Mouse (Mus musculus) cerebellum, adult 2 months (tissue): Measurements from ENCODE around the gene Dnah11.

Experiments
- CTCF ChIP-seq: fragments of 200-500 bp; IDR thresholded peaks from 2 replicates; pipeline ENCODE4 v1.5.1; 2011; ENCODE audit warnings: low read depth, mild to moderate bottlenecking, control low read depth, low read length, moderate library complexity, borderline replicate concordance; ENCODE audit not compliant: insufficient read depth
- POLR2A ChIP-seq: fragments of 200-500 bp; IDR thresholded peaks from 2 replicates; pipeline ENCODE4 v1.6.1; 2011; ENCODE audit warnings: low read length, control low read depth, borderline replicate concordance; ENCODE audit not compliant: insufficient read depth

- TF ChIP-seq CTCF (no peak), POLR2A (no peak)
These were observed 11.9 kb downstream of the Dnah11 start for GRCm38 (mm10) chr12:118186881-118187489.
